Mouse (Mus musculus): ENCODE measurements around the gene Cxcl15. TPM values are rescaled to one million over a fixed set of nuclear protein-coding genes. Genes with fewer than 3 reads are reported as not detected.
"Not testable (repeated sequence)": the region's sequence is repeated elsewhere in the genome, so short reads cannot be mapped to it uniquely, and the experiment has no call there.

Cxcl15 gene
- polyA plus RNA-seq, 1 experiment from 2014 or later, result not detected

- no peaks in the 10 kb centered on the region for H3K36me3 ChIP-seq (replicated peaks)
- ATAC-seq (ENCODE audit: low FRiP score), result no peak
- H3K4me2 ChIP-seq, result no peak within 1 kb of the TSS
- H3K9me3 ChIP-seq, result no peaks in the 10 kb centered on the region
- no peaks in the 10 kb centered on the region for H3K4me1 ChIP-seq
- 91% methylated on average over 16 of the region's 16 CpGs for WGBS
- H3K9ac ChIP-seq, result no peak within 1 kb of the TSS
- no peak within 1 kb of the TSS for H3K4me3 ChIP-seq (replicated peaks)
- H3K27ac ChIP-seq, result no peak within 1 kb of the TSS
- H3K27me3 ChIP-seq, result no peaks in the 10 kb centered on the region
Observed at GRCm38 (mm10) chr5:90771880-90772653, 22.3 kb upstream of the Cxcl15 start, which contains the start of gene Pf4. TSS of gene Pf4 (plus strand) at chr5:90772435.

- Histone ChIP-seq H3K4me1 (no peaks in the 10 kb centered on the region), H3K9me3 (no peaks in the 10 kb centered on the region), H3K9ac (no peak overlapping the region), H3K27me3 (no peaks in the 10 kb centered on the region), H3K4me2 (no peak overlapping the region), H3K27ac (no peak overlapping the region), H3K36me3 (replicated peaks) (no peaks in the 10 kb centered on the region), H3K4me3 (replicated peaks) (no peak overlapping the region)
- 94% methylated on average over 5 of the region's 5 CpGs for WGBS
- ATAC-seq (ENCODE audit: low FRiP score), result no peak
Observed at GRCm38 (mm10) chr5:90775562-90775961, 18.8 kb upstream of the Cxcl15 start.

- H3K36me3 ChIP-seq (replicated peaks), result no peaks in the 10 kb centered on the region
Observed at GRCm38 (mm10) chr5:90777621-90778020, 16.7 kb upstream of the Cxcl15 start.

GRCm38 (mm10) chr5:90778856-90779255 lies 15.5 kb upstream of the Cxcl15 start:
- no peak overlapping the region for H3K4me3 ChIP-seq (replicated peaks)
- H3K9ac ChIP-seq, result no peak overlapping the region
- no peaks in the 10 kb centered on the region for H3K9me3 ChIP-seq
- ATAC-seq (ENCODE audit: low FRiP score), result no peak
- no peak overlapping the region for H3K4me2 ChIP-seq
- H3K36me3 ChIP-seq (replicated peaks), result no peaks in the 10 kb centered on the region
- H3K27ac ChIP-seq, result no peak overlapping the region
- WGBS, result 84% methylated on average over 6 of the region's 6 CpGs
- no peaks in the 10 kb centered on the region for H3K27me3 ChIP-seq
- no peaks in the 10 kb centered on the region for H3K4me1 ChIP-seq

More at GRCm38 (mm10) chr5:90777621-90778020, 16.7 kb upstream of the Cxcl15 start:
- ATAC-seq (ENCODE audit: low FRiP score), result no peak
- Histone ChIP-seq H3K4me3 (replicated peaks) (no peak overlapping the region), H3K9me3 (no peaks in the 10 kb centered on the region), H3K27ac (no peak overlapping the region), H3K9ac (no peak overlapping the region), H3K4me1 (no peaks in the 10 kb centered on the region), H3K27me3 (no peaks in the 10 kb centered on the region), H3K4me2 (no peak overlapping the region)
- 66% methylated on average over 10 of the region's 10 CpGs for WGBS

- no peak for ATAC-seq (ENCODE audit: low FRiP score)
- Histone ChIP-seq H3K36me3 (replicated peaks) (no peaks in the 10 kb centered on the region), H3K27me3 (no peaks in the 10 kb centered on the region), H3K27ac (no peak overlapping the region), H3K4me3 (replicated peaks) (no peak overlapping the region), H3K9me3 (no peaks in the 10 kb centered on the region), H3K4me2 (no peak overlapping the region), H3K4me1 (peaks cover 3% of the 10 kb centered on the region; the same call in 1 of the 2 replicates), H3K9ac (no peak overlapping the region)
- WGBS, result 86% methylated on average over 3 of the region's 3 CpGs
Observed at GRCm38 (mm10) chr5:90783697-90784096, 10.6 kb upstream of the Cxcl15 start.

- Histone ChIP-seq H3K36me3 (replicated peaks) (no peaks in the 10 kb centered on the region), H3K9me3 (no peaks in the 10 kb centered on the region), H3K4me2 (peak within 1 kb of the TSS; percentile 67), H3K4me1 (peaks cover 3% of the 10 kb centered on the region; the same call in 1 of the 2 replicates), H3K27ac (no peak within 1 kb of the TSS), H3K9ac (no peak within 1 kb of the TSS), H3K4me3 (replicated peaks) (peak within 1 kb of the TSS; percentile 32), H3K27me3 (no peaks in the 10 kb centered on the region)
- peak; percentile 89 for ATAC-seq (ENCODE audit: low FRiP score)
- WGBS, result 17% methylated on average over 26 of the region's 26 CpGs
Observed at GRCm38 (mm10) chr5:90785659-90786588, 8.4 kb upstream of the Cxcl15 start, which contains the start of gene Cxcl3. TSS of gene Cxcl3 (plus strand) at chr5:90786103.

GRCm38 (mm10) chr5:90788114-90788513 lies 6.2 kb upstream of the Cxcl15 start:
- Histone ChIP-seq H3K4me1 (peaks cover 3% of the 10 kb centered on the region; the same call in 1 of the 2 replicates), H3K36me3 (replicated peaks) (no peaks in the 10 kb centered on the region), H3K27me3 (no peaks in the 10 kb centered on the region), H3K4me2 (no peak overlapping the region), H3K27ac (no peak overlapping the region), H3K9me3 (no peaks in the 10 kb centered on the region), H3K9ac (no peak overlapping the region), H3K4me3 (replicated peaks) (no peak overlapping the region)
- no peak for ATAC-seq (ENCODE audit: low FRiP score)
- 65% methylated on average over 4 of the region's 4 CpGs for WGBS

- Histone ChIP-seq H3K9me3 (no peaks in the 10 kb centered on the region), H3K4me3 (replicated peaks) (no peak overlapping the region), H3K4me2 (no peak overlapping the region), H3K36me3 (replicated peaks) (no peaks in the 10 kb centered on the region), H3K27ac (no peak overlapping the region), H3K9ac (no peak overlapping the region), H3K27me3 (no peaks in the 10 kb centered on the region), H3K4me1 (peaks cover 3% of the 10 kb centered on the region; the same call in 1 of the 2 replicates)
- no peak for ATAC-seq (ENCODE audit: low FRiP score)
- 92% methylated on average over 11 of the region's 11 CpGs for WGBS
Observed at GRCm38 (mm10) chr5:90789306-90790073, 4.8 kb upstream of the Cxcl15 start.

- no peak overlapping the region for H3K4me2 ChIP-seq
- no peaks in the 10 kb centered on the region for H3K9me3 ChIP-seq
- no peak for ATAC-seq (ENCODE audit: low FRiP score)
- 91% methylated on average over 8 of the region's 8 CpGs for WGBS
- no peak overlapping the region for H3K9ac ChIP-seq
- H3K4me3 ChIP-seq (replicated peaks), result no peak overlapping the region
- H3K27me3 ChIP-seq, result no peaks in the 10 kb centered on the region
- peaks cover 3% of the 10 kb centered on the region; the same call in 1 of the 2 replicates for H3K4me1 ChIP-seq
- no peak overlapping the region for H3K27ac ChIP-seq
- no peaks in the 10 kb centered on the region for H3K36me3 ChIP-seq (replicated peaks)
Observed at GRCm38 (mm10) chr5:90790074-90790502, 4.2 kb upstream of the Cxcl15 start.

- not testable (repeated sequence) for H3K27me3 ChIP-seq; ATAC-seq (ENCODE audit: low FRiP score); H3K9me3 ChIP-seq; H3K9ac ChIP-seq; H3K4me2 ChIP-seq; H3K4me3 ChIP-seq (replicated peaks); H3K4me1 ChIP-seq; H3K27ac ChIP-seq; H3K36me3 ChIP-seq (replicated peaks)
- 89% methylated on average over 2 of the region's 2 CpGs for WGBS
Observed at GRCm38 (mm10) chr5:90795392-90795791, 1.1 kb downstream of the Cxcl15 start.

GRCm38 (mm10) chr5:90804574-90804973 lies 10.2 kb downstream of the Cxcl15 start:
- H3K27me3 ChIP-seq, result no peaks in the 10 kb centered on the region
- no peaks in the 10 kb centered on the region for H3K9me3 ChIP-seq
- no peaks in the 10 kb centered on the region for H3K36me3 ChIP-seq (replicated peaks)
- no peak overlapping the region for H3K27ac ChIP-seq
- H3K4me3 ChIP-seq (replicated peaks), result no peak overlapping the region
- no peak overlapping the region for H3K4me2 ChIP-seq
- no peak overlapping the region for H3K9ac ChIP-seq
- H3K4me1 ChIP-seq, result no peaks in the 10 kb centered on the region
- ATAC-seq (ENCODE audit: low FRiP score), result no peak

GRCm38 (mm10) chr5:90806050-90806449 lies 11.7 kb downstream of the Cxcl15 start:
- Histone ChIP-seq H3K27ac (no peak overlapping the region), H3K9ac (no peak overlapping the region), H3K36me3 (replicated peaks) (no peaks in the 10 kb centered on the region), H3K4me3 (replicated peaks) (no peak overlapping the region), H3K4me1 (no peaks in the 10 kb centered on the region), H3K9me3 (no peaks in the 10 kb centered on the region), H3K4me2 (no peak overlapping the region), H3K27me3 (no peaks in the 10 kb centered on the region)
- ATAC-seq (ENCODE audit: low FRiP score), result no peak
